Mouse (Mus musculus): Measurements from ENCODE around the gene Trpm1.

DNA sequence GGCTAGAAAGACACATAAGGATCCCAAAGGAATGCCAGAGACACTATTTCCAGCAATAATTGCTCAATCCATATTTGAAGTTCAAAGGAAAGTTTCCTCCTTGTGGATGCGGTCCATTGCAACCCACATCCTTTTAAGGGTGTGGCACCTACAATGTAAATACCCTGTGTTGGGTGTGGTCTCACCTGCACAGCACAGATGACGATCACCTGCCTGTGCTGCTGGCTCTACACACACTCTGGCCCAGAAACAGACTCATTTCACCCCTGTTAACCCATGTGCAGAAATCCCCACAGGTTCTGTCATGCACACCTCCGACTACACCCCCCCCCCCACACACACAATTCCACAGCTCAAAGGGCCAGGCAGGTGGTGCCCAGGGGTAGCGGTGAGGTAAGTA lies 59.2 kb downstream of the Trpm1 start:
- TF ChIP-seq CTCF (IDR thresholded peaks at IDR 0.05; ENCODE audit: low read depth, low read length) (no peak), GATA1 (IDR thresholded peaks at IDR 0.05; ENCODE audit: borderline replicate concordance, low read length) (no peak), TAL1 (conservative IDR thresholded peaks at IDR 0.05; ENCODE audit: low read depth, low read length) (no peak), GATA2 (IDR thresholded peaks at IDR 0.05; ENCODE audit: borderline replicate concordance, low read depth, low read length) (no peak), POLR2AphosphoS5 (IDR thresholded peaks at IDR 0.05; ENCODE audit: insufficient replicate concordance, low read depth, low read length) (no peak)
